Mouse (Mus musculus): ENCODE measurements around the gene Stum.

The Stum gene

DNA sequence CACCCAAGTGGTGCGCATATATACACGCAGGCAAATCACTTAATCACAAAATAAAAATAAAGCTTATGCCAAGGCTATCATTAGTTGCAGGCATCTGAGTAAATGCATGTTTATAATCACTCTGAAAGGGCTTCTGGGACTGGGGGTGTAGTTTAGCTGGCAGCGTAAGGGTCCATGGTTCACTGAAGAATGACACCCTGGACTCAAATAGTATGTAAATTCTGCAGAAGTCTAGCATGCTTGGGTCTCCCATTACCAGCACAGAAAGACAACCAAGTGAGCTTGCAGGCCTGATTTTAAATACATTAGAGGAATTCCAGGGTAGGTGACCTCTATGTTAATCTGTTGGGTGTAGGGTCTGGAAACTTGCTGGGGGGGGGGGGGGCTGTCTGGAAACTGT lies 16.5 kb upstream of the Stum start:
- DNase-seq (ENCODE audit: low spot score), result no peak

DNA sequence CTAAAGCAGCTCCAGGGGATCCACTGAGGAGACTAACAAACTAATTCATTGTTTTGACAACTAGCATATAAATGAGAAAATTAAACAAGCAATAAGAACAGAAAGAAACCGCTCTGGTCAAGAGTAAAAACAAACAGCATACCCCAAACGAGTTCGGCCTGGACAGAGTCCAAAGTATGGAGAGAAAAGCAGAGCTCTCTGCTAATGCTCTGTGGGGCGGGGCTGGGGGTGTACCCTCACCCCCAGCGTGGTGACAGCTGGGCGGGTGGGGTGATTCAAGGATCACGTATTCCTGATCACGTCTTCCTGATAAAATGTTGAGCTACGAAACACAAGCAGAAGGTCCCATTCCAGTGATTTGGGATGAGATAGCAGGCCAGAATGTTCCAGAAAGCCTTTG lies 9.5 kb upstream of the Stum start:
- no peak for DNase-seq (ENCODE audit: low spot score)

DNA sequence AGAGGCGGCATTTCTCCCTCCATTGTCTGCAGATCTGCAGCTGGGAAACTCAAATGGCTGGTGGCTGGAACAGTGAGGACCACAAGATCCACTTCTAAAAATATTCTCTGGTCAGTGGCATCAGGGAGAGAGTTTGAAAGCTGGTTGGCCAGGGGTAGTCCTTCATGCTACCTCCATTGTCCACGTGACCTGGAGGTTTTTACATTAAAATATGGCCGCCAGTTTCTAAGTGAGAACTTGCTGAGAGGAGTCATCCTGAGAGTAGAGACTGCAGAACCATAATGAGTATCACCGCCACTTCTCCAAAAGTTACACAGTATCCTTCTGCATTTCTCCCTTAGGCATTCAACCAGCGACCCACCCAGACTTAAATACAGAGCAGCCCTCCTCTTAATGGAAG lies 2.0 kb upstream of the Stum start:
- DNase-seq (ENCODE audit: low spot score), result no peak

DNA sequence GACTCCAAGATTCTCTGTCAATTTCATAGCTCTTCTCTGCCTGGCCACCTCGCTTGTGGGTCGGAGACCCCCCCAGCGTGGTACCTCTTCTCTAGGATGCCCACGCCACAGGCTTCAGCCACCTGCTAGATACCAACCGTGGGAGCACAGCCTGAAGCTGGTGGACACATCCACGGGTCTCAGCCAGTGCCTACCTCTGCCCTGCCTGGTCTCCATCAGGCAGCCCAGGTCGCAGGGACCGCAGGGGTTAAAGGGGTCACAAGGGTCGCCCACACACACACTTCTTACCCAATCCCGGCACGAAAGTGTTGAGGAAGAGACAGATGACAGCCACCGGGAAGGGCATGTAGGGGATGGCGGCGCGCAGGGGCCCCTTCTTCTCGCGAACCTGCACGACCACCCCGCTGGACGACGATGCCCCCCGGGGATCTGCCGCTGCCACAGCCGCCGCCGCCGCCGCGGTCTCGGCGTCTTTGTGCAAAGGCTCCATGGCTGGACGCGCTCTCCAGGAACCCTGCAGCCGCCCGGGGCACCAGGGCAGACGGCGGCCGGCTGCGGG lies 385 bp downstream of the Stum start:
- DNase-seq (ENCODE audit: low spot score), result no peak

DNA sequence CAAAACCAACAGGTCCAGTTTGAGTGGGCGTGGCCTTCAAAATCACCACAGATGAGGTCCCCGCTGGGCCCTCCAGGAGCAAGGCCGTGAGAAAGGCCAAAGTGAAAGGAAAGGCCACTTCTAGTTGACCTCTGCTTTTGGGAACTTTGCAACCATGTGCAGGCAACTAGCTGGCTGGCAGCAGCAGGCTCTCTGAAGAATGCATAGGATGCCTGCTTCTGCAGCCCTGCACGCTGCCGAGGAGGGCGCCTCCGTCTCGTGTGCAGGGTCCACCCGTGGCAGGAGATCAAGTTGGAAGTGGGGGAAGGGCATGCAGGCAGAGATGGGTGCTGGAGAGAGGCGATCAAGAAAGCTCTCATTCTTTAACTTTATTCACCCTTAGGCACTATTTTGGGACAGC lies 1.3 kb downstream of the Stum start:
- peak; percentile 58 for DNase-seq (ENCODE audit: low spot score)

DNA sequence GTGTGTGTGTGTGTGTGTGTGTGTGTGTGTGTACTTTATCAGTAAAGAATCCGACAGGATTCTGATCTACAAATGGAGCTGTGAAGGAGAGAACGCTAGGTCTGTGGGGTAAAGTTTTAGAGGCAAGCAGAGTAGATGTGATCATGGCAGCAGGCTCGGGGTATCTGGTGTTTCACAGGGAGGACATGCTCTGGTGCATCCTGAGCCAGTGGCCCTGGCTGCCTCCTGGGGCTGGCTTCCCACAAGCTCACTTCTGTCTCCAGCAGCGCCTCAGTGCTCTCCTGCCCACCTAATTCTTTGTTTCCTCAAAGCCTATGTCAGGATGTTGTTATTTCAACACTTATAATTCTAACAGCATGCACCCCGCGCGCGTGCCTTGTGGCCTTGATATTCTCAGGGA lies 2.0 kb downstream of the Stum start:
- DNase-seq (ENCODE audit: low spot score), result no peak

DNA sequence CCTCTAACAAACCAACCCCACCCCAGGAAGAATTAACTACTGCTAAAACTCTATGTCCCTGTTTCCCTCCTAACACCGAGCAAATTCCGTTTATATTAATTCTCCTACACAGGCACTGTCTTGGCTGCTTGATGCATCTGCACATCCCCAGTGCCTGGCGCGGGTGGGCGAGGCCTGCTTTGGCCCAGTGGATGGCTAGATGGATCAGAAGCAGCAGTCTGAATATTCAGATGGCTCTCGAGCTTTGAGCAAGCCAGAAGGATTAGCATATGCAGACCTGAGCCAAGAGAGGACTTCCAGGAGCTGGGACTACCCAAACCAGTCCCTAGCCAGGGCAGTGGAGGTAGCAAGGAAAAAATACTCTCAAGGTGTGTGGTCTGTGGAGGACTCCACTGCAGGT lies 3.0 kb downstream of the Stum start:
- DNase-seq (ENCODE audit: low spot score), result no peak

DNA sequence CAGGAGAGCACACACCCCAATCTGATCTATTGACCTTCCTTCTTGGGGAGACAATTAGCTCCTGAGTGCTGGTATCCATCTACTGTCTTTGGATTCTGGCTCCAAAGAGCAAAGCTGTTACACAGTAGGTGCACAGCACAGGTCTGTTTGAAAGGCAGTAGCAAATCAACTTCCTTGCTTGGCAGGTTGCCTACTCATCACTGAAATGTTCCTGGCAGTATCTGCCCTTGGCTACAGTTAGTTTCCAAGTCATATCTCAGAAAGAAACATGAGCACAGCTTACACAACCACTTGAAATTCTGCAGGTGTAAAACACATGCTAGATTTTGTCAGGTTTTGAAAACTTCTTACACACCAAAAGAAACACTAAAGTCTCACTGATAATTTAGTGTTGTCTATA lies 9.7 kb downstream of the Stum start:
- no peak for DNase-seq (ENCODE audit: low spot score)

DNA sequence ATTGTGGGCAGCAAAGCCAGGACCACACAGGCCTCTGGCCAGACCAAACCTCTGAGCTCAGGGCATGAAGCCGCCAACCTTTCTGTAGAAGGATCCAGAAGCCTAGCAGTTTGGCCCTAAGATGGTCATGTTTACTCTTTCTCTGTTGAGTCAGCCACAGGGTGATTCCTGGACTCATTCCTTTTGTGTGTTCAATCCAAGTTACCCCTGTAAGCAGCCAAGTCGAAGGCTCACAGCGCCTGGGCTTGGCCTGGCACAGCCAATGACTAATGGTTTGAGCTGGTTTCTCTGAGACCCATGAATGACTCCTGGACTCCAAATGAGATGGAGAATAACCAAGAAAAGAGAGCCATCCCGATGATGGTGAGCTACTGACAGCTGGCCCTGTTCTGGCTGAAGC lies 15.3 kb downstream of the Stum start:
- no peak for DNase-seq (ENCODE audit: low spot score)

DNA sequence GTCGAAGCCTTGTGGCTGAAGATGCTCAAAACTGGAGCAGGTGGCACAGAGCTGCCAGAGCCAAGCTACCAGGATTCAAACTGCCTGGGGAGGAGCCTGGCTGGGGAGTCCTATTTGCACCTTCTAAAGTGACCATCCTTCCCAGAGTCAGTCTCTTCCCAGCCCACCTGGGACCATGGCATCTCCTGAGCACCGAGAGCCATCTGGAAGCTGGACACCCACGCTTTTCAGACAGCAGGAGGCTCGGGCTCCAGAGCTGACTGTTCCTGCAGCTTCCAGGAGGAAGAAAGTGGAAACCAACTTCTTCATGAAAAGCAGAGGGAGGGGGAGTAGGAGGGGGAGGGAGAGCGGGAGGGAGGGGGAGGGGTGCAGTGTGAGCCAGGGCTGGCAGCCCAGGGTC lies 17.7 kb downstream of the Stum start:
- DNase-seq (ENCODE audit: low spot score), result no peak

DNA sequence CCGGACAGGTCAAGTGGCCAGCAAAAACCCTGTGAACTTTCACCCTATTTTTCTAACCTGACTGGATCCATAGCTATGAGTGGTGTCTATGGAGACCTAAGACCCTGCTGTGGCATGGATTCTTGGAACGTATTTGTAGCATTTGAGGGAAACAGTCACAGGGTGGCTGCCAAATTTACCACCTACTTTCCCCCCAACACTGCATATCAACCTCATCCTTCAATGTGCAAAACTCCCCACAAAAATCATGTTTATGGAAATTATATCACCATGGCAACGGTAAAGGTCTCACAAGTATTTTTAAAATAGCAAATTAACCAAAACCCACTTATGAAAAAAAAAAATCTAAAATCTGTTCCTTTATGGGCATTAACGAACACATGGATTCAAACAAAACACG lies 18.9 kb downstream of the Stum start:
- no peak for DNase-seq (ENCODE audit: low spot score)

DNA sequence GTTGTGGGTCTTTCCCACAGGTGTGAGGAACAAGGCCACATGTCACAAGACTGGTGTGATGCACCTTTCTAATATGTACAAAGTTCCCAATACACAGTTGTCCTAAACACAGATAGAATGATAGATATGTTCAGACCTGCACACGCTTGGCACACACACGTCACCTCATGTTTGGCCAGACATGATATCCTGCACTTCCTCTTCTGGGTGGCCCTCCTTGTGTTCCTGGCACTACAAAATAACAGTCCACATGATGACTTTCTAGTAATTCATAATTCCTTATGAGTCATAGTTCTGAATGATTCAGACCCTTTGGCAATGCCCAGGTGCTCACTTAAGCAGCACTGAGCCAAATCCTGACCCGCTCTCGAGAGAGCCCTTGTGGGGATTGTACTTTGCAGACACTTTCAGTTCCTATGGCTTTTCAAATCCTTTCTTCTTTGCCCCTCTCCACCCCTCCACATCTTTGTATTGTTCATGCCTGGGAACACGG lies 20.3 kb downstream of the Stum start:
- DNase-seq (ENCODE audit: low spot score), result no peak

DNA sequence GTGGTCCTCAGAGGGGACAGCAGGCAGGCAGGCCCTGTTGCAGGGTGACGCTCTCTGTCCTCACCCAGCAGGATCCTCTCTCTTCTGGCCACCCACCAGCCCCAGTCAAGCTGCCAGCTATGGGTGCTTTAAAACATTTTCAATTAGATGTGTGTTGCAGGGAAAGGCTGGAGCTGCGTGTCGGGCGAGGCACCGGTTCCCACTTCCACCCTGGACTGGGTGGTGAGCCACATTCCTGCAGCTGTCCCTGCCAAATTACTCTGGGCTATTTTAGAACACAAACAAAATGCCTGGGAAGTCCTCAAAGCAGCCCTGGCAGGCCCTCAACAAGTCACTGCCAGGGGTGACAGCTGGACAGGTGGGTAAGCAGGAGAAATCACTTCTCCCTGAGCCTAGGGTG lies 20.9 kb downstream of the Stum start:
- no peak for DNase-seq (ENCODE audit: low spot score)

DNA sequence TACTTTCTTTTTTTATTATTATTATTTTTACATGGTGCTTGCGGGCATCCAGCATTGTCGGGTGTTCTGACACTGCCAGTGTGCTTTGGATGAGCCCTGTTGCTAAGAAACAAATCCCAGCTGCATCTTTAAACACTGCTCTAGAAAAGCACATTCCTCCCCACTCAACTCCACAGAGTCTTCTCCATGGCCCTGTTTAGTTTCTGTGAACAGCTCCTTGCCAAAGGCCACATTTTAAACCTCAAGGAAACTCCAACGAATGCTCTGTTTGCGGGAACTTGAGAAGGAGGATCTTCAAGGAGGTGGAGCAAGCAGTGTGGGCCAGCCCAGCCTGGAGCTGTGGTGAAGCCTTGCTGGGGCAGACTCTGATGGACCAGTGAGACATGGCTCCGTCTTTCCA lies 22.6 kb downstream of the Stum start:
- no peak for DNase-seq (ENCODE audit: low spot score)

DNA sequence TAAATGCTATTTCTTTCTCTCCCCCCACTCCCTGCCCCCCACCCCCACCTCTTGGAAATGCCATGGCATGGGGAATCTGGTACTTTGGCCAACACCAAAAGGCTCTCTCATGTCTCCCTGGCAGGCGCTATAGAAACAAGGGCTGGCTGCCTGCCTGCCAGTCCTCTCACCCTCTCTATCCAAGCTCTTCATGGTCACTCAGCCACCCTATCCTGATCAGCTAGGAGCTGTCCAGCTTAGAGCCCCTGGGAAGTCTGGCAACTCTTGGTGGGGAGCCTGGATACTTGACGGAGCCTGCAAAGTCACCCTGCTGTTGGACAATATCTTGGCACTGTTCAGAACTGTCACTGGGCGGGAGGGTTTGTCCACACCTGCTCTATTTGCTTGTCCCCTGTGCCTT lies 24.6 kb downstream of the Stum start:
- DNase-seq (ENCODE audit: low spot score), result no peak

DNA sequence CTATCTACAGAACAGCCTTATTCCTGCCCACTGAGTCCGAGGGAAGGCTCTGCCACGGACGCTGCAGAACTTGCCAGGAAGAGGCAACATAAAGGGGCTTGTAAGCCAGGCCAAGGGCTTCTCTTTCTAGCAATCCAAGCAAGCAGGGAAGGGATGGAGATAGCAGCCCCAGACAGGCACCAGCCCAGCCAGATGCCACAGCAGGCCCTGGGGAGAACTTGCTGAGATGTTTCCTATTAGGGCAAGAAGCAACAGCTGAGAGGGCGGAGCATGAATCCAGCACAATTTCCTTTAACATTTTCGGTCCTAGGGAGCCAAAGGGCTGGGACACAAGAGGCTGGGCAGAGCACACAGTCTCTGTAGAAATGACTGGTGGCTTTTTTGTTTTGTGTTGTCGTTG lies 25.0 kb downstream of the Stum start:
- DNase-seq (ENCODE audit: low spot score), result peak; percentile 39

DNA sequence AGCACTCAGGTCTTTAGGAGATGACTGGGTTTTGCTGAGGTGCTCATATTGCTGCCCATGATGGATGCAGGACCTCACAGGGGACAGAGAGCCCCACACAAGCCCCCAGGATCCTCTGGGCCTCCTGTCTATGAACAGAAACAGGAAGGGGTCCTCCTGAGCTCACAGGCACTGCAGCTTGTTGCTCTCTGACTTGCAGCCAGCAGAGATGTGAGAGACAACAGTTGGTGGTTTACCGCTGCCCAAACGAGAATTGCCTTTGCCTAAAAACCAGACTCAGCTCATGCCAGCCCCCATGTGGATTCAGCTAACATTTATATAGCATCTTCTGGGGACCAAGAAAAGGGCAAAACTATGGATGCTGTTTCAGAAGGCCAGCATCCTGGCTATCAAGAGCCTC lies 33.7 kb downstream of the Stum start:
- DNase-seq (ENCODE audit: low spot score), result no peak

DNA sequence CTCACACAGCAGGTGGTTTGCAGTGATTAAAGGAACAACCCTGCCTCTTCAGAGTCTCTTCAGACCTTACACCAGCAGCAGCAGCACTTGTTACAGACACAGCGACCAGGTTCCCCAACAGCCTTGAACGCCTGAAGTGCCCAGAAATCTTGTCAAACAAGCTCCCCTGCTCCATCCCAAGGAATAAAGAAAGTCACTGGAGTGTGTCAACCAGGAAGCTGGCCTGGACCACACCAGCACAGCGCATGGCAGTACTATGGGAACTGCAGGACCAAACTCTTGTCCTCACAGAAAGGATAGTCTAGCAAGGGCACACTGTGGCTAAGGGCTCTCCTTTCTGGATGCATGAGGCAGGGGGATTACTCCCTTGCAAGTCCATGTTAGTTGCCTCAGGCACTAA lies 38.9 kb downstream of the Stum start:
- no peak for DNase-seq (ENCODE audit: low spot score)

DNA sequence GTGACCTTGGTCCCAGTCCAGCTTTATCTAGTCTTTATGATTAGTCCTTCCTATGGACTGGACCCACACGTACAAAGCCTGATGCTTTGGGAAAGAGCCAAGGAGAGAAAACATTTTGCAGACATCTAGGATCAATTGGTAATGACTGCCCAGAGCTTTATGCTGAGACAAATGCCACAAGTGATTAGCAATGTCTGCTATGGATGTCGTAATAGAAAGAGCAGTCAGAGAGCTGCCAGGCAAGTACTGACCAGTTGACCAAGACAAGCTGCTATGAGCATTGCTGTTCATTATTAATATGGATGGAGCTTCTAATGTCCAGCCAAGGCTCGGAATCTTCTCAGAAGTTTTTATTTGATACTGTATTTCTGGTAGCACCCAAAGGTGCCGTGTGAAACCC lies 43.8 kb downstream of the Stum start:
- DNase-seq (ENCODE audit: low spot score), result no peak

DNA sequence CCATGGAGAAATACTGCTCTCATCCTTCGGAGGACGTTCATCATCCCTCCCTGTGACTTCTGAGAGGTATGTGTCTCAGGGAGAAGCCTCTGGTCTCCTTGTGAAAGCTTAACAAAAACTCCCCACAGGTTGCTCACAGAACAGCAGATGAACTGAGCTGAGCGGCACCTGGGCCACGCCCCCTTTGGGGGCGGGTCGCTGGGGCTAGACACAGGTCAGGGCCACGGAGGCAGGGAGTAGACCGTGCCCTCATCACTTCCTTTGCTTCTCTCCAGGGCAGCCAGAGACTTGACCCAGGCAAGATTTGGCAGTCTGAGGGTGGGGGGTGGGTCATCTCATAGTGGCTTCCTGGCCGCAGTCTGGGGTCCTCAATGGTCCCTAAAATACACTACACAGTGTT lies 48.4 kb downstream of the Stum start:
- peak; percentile 28 for DNase-seq (ENCODE audit: low spot score)

DNA sequence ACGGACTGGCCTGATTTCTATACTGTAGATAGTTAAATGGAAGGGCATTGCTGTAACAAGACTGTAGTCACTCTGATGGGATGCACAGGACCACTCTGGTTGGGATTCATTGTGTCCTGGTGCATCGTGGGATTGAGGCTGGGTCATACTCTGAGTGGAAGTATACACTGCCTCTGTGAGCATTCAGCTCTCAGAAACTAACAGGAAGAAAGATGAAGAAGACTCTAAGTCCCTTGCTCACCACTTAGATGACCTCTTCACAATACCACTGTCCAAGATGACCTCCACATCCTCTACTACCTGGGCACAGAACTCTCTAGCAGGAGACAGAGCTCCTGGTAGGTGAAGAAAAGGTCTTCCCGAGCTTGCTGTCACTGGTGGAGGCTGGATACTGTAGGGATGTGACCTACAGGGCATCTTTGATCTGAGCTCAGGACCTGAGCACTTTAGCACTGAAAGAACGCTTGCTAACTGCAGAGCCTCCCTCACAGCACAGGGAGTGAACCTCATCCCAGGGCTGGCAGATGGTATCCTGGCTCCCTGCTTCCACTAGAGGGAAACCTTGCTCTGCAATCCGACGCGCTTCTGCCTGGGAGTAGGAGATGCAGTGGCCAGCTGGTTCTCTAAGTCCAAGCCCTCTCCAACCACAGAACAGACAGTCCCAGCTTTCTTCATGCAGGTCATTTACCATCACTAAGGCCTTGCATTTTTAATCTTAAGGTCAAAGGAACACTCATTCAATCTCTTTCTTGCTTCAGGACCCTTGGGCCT lies 49.3 kb downstream of the Stum start:
- DNase-seq (ENCODE audit: low spot score), result peak; percentile 93

DNA sequence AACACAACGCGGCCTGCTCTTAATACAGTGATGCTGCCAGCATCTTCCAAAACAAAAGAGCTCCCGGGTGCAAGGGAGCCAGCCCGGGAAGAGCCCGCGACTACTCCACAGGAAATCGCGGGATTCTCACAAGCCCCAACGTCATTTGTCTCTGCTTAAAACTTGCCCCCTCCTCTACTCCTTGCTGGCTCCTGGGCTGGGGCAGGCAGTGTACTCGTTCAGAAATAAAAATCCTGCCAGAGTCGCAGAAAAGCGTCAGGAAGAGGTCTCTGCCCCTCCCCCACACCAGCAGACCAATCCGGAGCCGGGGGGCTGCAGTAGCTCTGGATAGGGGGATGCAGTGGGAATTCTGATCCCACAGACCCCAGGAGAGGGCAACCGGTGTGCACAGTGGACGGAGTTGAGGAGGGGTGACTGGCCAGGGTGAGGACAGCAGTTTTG lies 50.2 kb downstream of the Stum start:
- peak; percentile 80 for DNase-seq (ENCODE audit: low spot score)

DNA sequence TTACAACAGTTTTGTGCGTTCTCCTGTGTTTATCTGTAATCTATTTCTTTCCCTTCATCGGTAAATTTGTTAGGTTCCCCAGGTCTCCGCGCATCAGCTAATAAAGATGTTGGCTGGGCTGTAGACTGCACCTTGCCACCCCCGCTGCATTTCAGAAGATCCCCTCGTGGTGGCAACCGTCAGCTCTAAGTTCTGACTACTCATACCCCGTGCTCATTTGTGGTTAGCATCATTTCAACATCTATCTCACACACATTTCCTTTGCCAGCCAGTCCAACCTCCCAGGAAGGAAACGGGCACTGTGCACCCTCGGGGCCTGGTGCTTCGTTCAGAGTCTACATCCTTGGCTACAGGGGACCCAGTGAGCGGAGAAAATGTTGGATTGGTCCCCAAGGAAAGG lies 51.5 kb downstream of the Stum start:
- peak; percentile 15 for DNase-seq (ENCODE audit: low spot score)

DNA sequence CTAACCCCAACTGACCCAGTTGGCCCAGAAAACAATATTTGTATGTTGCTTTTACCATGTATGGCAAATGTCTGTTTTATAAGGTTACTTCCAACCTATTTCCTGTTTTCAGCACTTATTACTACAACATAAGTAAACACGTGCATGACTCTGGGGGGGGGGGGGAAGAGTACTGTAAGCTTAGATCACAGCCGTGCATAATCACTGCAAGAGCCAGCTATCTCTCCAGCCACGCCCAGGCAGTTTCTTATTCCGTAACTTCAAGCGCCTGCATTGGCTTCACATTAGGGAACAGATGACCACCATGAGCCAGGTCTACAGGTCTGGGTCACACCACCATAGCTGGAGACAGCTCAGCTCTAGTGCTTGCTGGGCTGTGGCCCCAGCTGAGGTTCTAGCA lies 53.5 kb downstream of the Stum start:
- DNase-seq (ENCODE audit: low spot score), result no peak

All from embryo, embryonic 10.5 days (tissue).